ENCODE assay signal across 10 mouse cellular contexts in the genomic region with DNA sequence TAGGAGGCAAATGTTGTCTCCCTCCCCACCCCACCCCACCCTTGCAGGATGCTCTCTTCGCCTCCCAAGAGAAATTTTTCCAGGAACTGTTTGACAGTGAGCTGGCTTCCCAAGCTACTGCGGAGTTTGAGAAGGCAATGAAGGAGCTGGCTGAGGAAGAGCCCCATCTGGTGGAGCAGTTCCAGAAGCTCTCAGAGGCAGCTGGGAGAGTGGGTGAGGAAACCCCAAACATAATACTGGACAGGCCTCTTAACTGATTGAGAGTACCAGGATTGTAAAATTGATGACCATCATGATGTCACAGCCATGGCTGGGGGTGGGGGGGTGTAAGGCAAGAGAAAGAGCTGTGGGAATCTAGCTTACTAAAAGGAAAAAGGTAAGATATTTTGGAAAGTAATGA. TPM values are rescaled to one million over a fixed set of nuclear protein-coding genes. Genes with fewer than 3 reads are reported as not detected.
A peak's percentile ranks its signal among the peaks of the same experiment; 100 is the strongest.
DNase-seq lines count a peak whose midpoint lies in the region; ATAC-seq and TF ChIP-seq lines count a peak whose summit lies in the region.
"Had no signal": no experiment of that assay in that cellular context is flagged by ENCODE, and none has a peak within 500 bp of the region (broad histone marks: within the 10 kb centered on the region; RNA-seq: fewer than 3 reads in every experiment).

No protein-coding gene starts in this region.

- H3K27ac ChIP-seq in forebrain, postnatal 0 days (ENCODE audit: low read depth, low read length) = no peak overlapping the region
- no peak overlapping the region for H3K27ac ChIP-seq in forebrain, embryonic 12.5 days
- H3K27ac ChIP-seq in MEL (ENCODE audit: control insufficient read depth, low read depth, low read length) = no peak overlapping the region
- no peak overlapping the region for H3K27ac ChIP-seq in limb, embryonic 10.5 days
- H3K27ac ChIP-seq: stomach, embryonic 15.5 days had no signal

- no peaks in the 10 kb centered on the region for H3K9me3 ChIP-seq in forebrain, postnatal 0 days (ENCODE audit: low read length)
- no peaks in the 10 kb centered on the region for H3K9me3 ChIP-seq in forebrain, embryonic 12.5 days
- no peaks in the 10 kb centered on the region for H3K9me3 ChIP-seq in MEL (replicated peaks; ENCODE audit: insufficient read depth, low read length)
- H3K9me3 ChIP-seq in limb, embryonic 10.5 days (replicated peaks) = no peaks in the 10 kb centered on the region
- H3K9me3 ChIP-seq: stomach, embryonic 15.5 days had no signal

- peaks cover 5% of the 10 kb centered on the region for H3K79me2 ChIP-seq in MEL (ENCODE audit: control insufficient read depth, insufficient read depth, low read length, poor library complexity)

- H3K4me3 ChIP-seq in forebrain, postnatal 0 days (ENCODE audit: low read depth, low read length) = no peak overlapping the region
- no peak overlapping the region for H3K4me3 ChIP-seq in forebrain, embryonic 12.5 days (replicated peaks)
- H3K4me3 ChIP-seq in MEL (ENCODE audit: control insufficient read depth in 1 of 2, insufficient read depth in 1 of 2, low read depth in 2 of 2, low read length in 2 of 2) = no peak overlapping the region
- H3K4me3 ChIP-seq in limb, embryonic 10.5 days = no peak overlapping the region
- H3K4me3 ChIP-seq: stomach, embryonic 15.5 days had no signal

- 59% methylated on average over 2 of the region's 2 CpGs for WGBS in forebrain, postnatal 0 days
- WGBS in forebrain, embryonic 12.5 days = 77% methylated on average over 2 of the region's 2 CpGs
- WGBS in limb, embryonic 10.5 days = 84% methylated on average over 2 of the region's 2 CpGs

- H3K27me3 ChIP-seq in forebrain, postnatal 0 days (ENCODE audit: insufficient read depth, low read length) = no peaks in the 10 kb centered on the region
- no peaks in the 10 kb centered on the region for H3K27me3 ChIP-seq in forebrain, embryonic 12.5 days
- H3K27me3 ChIP-seq in MEL (ENCODE audit: control insufficient read depth in 1 of 2, insufficient read depth in 2 of 2, low read length in 2 of 2) = no peaks in the 10 kb centered on the region
- H3K27me3 ChIP-seq in limb, embryonic 10.5 days (ENCODE audit: low read depth, poor library complexity, severe bottlenecking) = no peaks in the 10 kb centered on the region
- H3K27me3 ChIP-seq: stomach, embryonic 15.5 days had no signal

- no peak overlapping the region for H3K4me2 ChIP-seq in forebrain, postnatal 0 days (ENCODE audit: low read depth)
- no peak overlapping the region for H3K4me2 ChIP-seq in forebrain, embryonic 12.5 days
- H3K4me2 ChIP-seq: stomach, embryonic 15.5 days had no signal

- no peak overlapping the region for H3K9ac ChIP-seq in forebrain, postnatal 0 days
- no peak overlapping the region for H3K9ac ChIP-seq in forebrain, embryonic 12.5 days
- no peak overlapping the region for H3K9ac ChIP-seq in MEL (ENCODE audit: control insufficient read depth, low read depth, low read length, poor library complexity, severe bottlenecking)
- H3K9ac ChIP-seq: stomach, embryonic 15.5 days had no signal

- DNase-seq in forebrain, postnatal 0 days = peak; percentile 42
- DNase-seq in left cerebral cortex, postnatal 14 days (ENCODE audit: low spot score in 2 of 2) = peak; percentile 49 to 66
- DNase-seq in left cerebral cortex, adult 9 months (ENCODE audit: low spot score in 2 of 2) = no peak
- DNase-seq in MEL (ENCODE audit: low read depth, low spot score) = no peak
- DNase-seq in lung, postnatal 36 days = peak; percentile 19
- DNase-seq in limb, embryonic 10.5 days (ENCODE audit: low spot score) = no peak

- no peak for TF ChIP-seq EP300 in MEL (IDR thresholded peaks at IDR 0.05; ENCODE audit: low read depth in 1 of 2, low read length in 2 of 2)

- TF ChIP-seq RAD21 in MEL (IDR thresholded peaks at IDR 0.05; ENCODE audit: low read depth, low read length) = no peak; the same call in 1 of the 2 replicates

- TF ChIP-seq POLR2A in MEL (IDR thresholded peaks at IDR 0.05; ENCODE audit: control insufficient read depth in 1 of 2, insufficient read depth in 1 of 2, low read depth in 1 of 2, low read length in 2 of 2, poor library complexity in 1 of 2) = no peak

- H3K36me3 ChIP-seq in forebrain, postnatal 0 days (ENCODE audit: insufficient read depth) = peaks cover 46% of the 10 kb centered on the region
- H3K36me3 ChIP-seq in forebrain, embryonic 12.5 days (replicated peaks) = peaks cover 53% of the 10 kb centered on the region
- peaks cover 2 to 7% of the 10 kb centered on the region in 2 experiments for H3K36me3 ChIP-seq in MEL (ENCODE audit: control insufficient read depth in 1 of 2, insufficient read depth in 2 of 2, low read length in 2 of 2)
- peaks cover 58% of the 10 kb centered on the region for H3K36me3 ChIP-seq in limb, embryonic 10.5 days

- intact Hi-C loops in left cerebral cortex, postnatal 14 days (cut with DNase I) = no loop called here

- peak; percentile 57 for TF ChIP-seq CTCF in forebrain, postnatal 0 days (IDR thresholded peaks at IDR 0.05; ENCODE audit: low read depth)
- peak; percentile 20 to 41 (median 41); a peak in 5 of 6 replicates for TF ChIP-seq CTCF in MEL (IDR thresholded peaks at IDR 0.05 in 2 of 3, conservative IDR thresholded peaks at IDR 0.05 in 1 of 3; ENCODE audit: control insufficient read depth in 1 of 3, insufficient read depth in 1 of 3, low read depth in 2 of 3, low read length in 3 of 3, poor library complexity in 1 of 3, severe bottlenecking in 1 of 3)

- peaks cover 8% of the 10 kb centered on the region for H3K4me1 ChIP-seq in forebrain, postnatal 0 days (ENCODE audit: insufficient read depth)
- H3K4me1 ChIP-seq in forebrain, embryonic 12.5 days = peaks cover 18% of the 10 kb centered on the region
- peaks cover 2 to 5% of the 10 kb centered on the region in 2 experiments for H3K4me1 ChIP-seq in MEL (ENCODE audit: control insufficient read depth in 1 of 2, insufficient read depth in 2 of 2, low read length in 2 of 2)
- peaks cover 13% of the 10 kb centered on the region for H3K4me1 ChIP-seq in limb, embryonic 10.5 days

- no peak for ATAC-seq in forebrain, postnatal 0 days
- no peak for ATAC-seq in forebrain, embryonic 12.5 days (ENCODE audit: low FRiP score)
- no peak for ATAC-seq in activated CD4-positive, CD25-positive, alpha-beta regulatory T cell, adult 4 months
- ATAC-seq: forebrain, embryonic 16.5 days had no signal

TF ChIP-seq in MEL, 35 proteins besides CTCF, POLR2A, EP300 and RAD21:
- TF ChIP-seq SMC3 (IDR thresholded peaks at IDR 0.05; ENCODE audit: low read depth, low read length) = peak; percentile 41
- no peak for TF ChIP-seq POLR2AphosphoS5 (IDR thresholded peaks at IDR 0.05; ENCODE audit: borderline replicate concordance, low read depth, low read length)
- no peak for TF ChIP-seq TBP (IDR thresholded peaks at IDR 0.05; ENCODE audit: low read depth, low read length)

RNA-seq across cellular contexts. Expression of a gene that starts 2.6 kb away (rescaled TPM):
- total RNA-seq in forebrain, postnatal 0 days (2014; rRNA removed) = 150 and 161 TPM in 2 replicates
- 130 and 136 TPM in 2 replicates for polyA plus RNA-seq in forebrain, postnatal 0 days (2015; fragmentation: Nextera tagmentation; extraction: Ambion mirVana)
- 157 and 162 TPM in 2 replicates for polyA plus RNA-seq in forebrain, embryonic 12.5 days (2016; fragmentation: Nextera tagmentation; extraction: Ambion mirVana)
- total RNA-seq in left cerebral cortex, postnatal 14 days (2021) = 100 to 1,000 TPM; 105 to 108 TPM
- 26.3 and 27.7 TPM in 2 replicates for total RNA-seq in MEL (2012; rRNA removed)
- polyA plus RNA-seq in MEL (2012; ENCODE audit: insufficient read depth in 1 of 2, insufficient read length in 2 of 2, low read depth in 1 of 2, low replicate concordance in 2 of 2, missing spikeins in 1 of 2) = 10 to 100 TPM in 1 of 2 experiments, not detected in 1; 53.6 TPM
- polyA plus RNA-seq in limb, embryonic 10.5 days (2016; fragmentation: Nextera tagmentation; extraction: Ambion mirVana) = 195 and 206 TPM in 2 replicates
- polyA plus RNA-seq in activated CD4-positive, CD25-positive, alpha-beta regulatory T cell, adult 4 months (2017; shearing (Covaris generic)) = 10 to 100 TPM; 68.1 to 70.7 TPM

RNA-seq across cellular contexts. Expression of a gene that starts 18.8 kb away (rescaled TPM):
- total RNA-seq in forebrain, postnatal 0 days (2014; rRNA removed) = 66.8 and 76.8 TPM in 2 replicates
- polyA plus RNA-seq in forebrain, postnatal 0 days (2015; fragmentation: Nextera tagmentation; extraction: Ambion mirVana) = 49.4 and 62.7 TPM in 2 replicates
- 139 and 143 TPM in 2 replicates for polyA plus RNA-seq in forebrain, embryonic 12.5 days (2016; fragmentation: Nextera tagmentation; extraction: Ambion mirVana)
- 100 to 1,000 TPM; 101 to 109 TPM for total RNA-seq in left cerebral cortex, postnatal 14 days (2021)
- total RNA-seq in MEL (2012; rRNA removed) = 31.7 and 32.1 TPM in 2 replicates
- polyA plus RNA-seq in MEL (2012; ENCODE audit: insufficient read depth in 1 of 2, insufficient read length in 2 of 2, low read depth in 1 of 2, low replicate concordance in 2 of 2, missing spikeins in 1 of 2) = 10 to 100 TPM; 45.8 to 49.0 TPM
- 125 and 156 TPM in 2 replicates for polyA plus RNA-seq in limb, embryonic 10.5 days (2016; fragmentation: Nextera tagmentation; extraction: Ambion mirVana)
- polyA plus RNA-seq in activated CD4-positive, CD25-positive, alpha-beta regulatory T cell, adult 4 months (2017; shearing (Covaris generic)) = 10 to 100 TPM; 51.0 to 78.8 TPM

RNA-seq across cellular contexts. Expression of a gene that starts 46.5 kb away (rescaled TPM):
- total RNA-seq in forebrain, postnatal 0 days (2014; rRNA removed) = 61.9 and 73.1 TPM in 2 replicates
- 77.1 and 93.9 TPM in 2 replicates for polyA plus RNA-seq in forebrain, postnatal 0 days (2015; fragmentation: Nextera tagmentation; extraction: Ambion mirVana)
- 107 and 111 TPM in 2 replicates for polyA plus RNA-seq in forebrain, embryonic 12.5 days (2016; fragmentation: Nextera tagmentation; extraction: Ambion mirVana)
- total RNA-seq in left cerebral cortex, postnatal 14 days (2021) = 10 to 100 TPM; 74.5 to 77.9 TPM
- total RNA-seq in MEL (2012; rRNA removed) = 9.6 and 9.9 TPM in 2 replicates
- 10 to 100 TPM in 1 of 2 experiments, not detected in 1; 38.5 TPM for polyA plus RNA-seq in MEL (2012; ENCODE audit: insufficient read depth in 1 of 2, insufficient read length in 2 of 2, low read depth in 1 of 2, low replicate concordance in 2 of 2, missing spikeins in 1 of 2)
- 83.4 and 95.9 TPM in 2 replicates for polyA plus RNA-seq in limb, embryonic 10.5 days (2016; fragmentation: Nextera tagmentation; extraction: Ambion mirVana)
- 100 to 1,000 TPM in 1 of 2 experiments, 10 to 100 TPM in 1; 97.2 to 108 TPM for polyA plus RNA-seq in activated CD4-positive, CD25-positive, alpha-beta regulatory T cell, adult 4 months (2017; shearing (Covaris generic))

RNA-seq across cellular contexts. Expression of a gene that starts 46.8 kb away (rescaled TPM):
- 199 and 241 TPM in 2 replicates for total RNA-seq in forebrain, postnatal 0 days (2014; rRNA removed)
- 127 and 151 TPM in 2 replicates for polyA plus RNA-seq in forebrain, postnatal 0 days (2015; fragmentation: Nextera tagmentation; extraction: Ambion mirVana)
- 199 and 222 TPM in 2 replicates for polyA plus RNA-seq in forebrain, embryonic 12.5 days (2016; fragmentation: Nextera tagmentation; extraction: Ambion mirVana)
- total RNA-seq in left cerebral cortex, postnatal 14 days (2021) = 100 to 1,000 TPM; 155 to 162 TPM
- 90.8 and 92.3 TPM in 2 replicates for total RNA-seq in MEL (2012; rRNA removed)
- polyA plus RNA-seq in MEL (2012; ENCODE audit: insufficient read depth in 1 of 2, insufficient read length in 2 of 2, low read depth in 1 of 2, low replicate concordance in 2 of 2, missing spikeins in 1 of 2) = 100 to 1,000 TPM in 1 of 2 experiments, 10 to 100 TPM in 1; 81.2 to 118 TPM
- polyA plus RNA-seq in limb, embryonic 10.5 days (2016; fragmentation: Nextera tagmentation; extraction: Ambion mirVana) = 155 and 201 TPM in 2 replicates
- 100 to 1,000 TPM in 1 of 2 experiments, 10 to 100 TPM in 1; 84.6 to 111 TPM for polyA plus RNA-seq in activated CD4-positive, CD25-positive, alpha-beta regulatory T cell, adult 4 months (2017; shearing (Covaris generic))

Comparison
In these comparisons a context has a peak if more than half of its experiments do, and no peak if none do; other contexts are left out.
1. DNase-seq: peak in forebrain, postnatal 0 days (single experiment), left cerebral cortex, postnatal 14 days (2 of 2) and lung, postnatal 36 days (single experiment); none in left cerebral cortex, adult 9 months (0 of 2), MEL (single experiment) and limb, embryonic 10.5 days (single experiment).